Mouse (Mus musculus) adrenal gland, postnatal 14 days (tissue): Measurements from ENCODE around the gene Abhd11. TPM values are rescaled to one million over a fixed set of nuclear protein-coding genes. Genes with fewer than 3 reads are reported as not detected.
"Not testable (repeated sequence)": the region's sequence is repeated elsewhere in the genome, so short reads cannot be mapped to it uniquely, and the experiment has no call there.

Experiments used
- DNase-seq: peaks from one replicate; pipeline ENCODE4 v3.0.0; 2021; ENCODE audit warnings: mixed read lengths
- long read RNA-seq, 2 experiments: library from polyadenylated mRNA; stranded (forward); transcript quantifications; one replicate each; pipeline ENCODE4 v2.0.0; 2021
- total RNA-seq: library from RNA; stranded (reverse); gene quantifications from 2 replicates; pipeline ENCODE4 v1.2.3, GENCODE M21; 2021

Gene Abhd11
- total RNA-seq, result 66.7 and 68.5 TPM in 2 replicates
- long read RNA-seq, experiment 1, transcript Abhd11-201 (6 exons, 1,493 nt), result major isoform, 58 of 94 reads
- long read RNA-seq, experiment 1, transcript Abhd11-206 (5 exons, 1,473 nt), result minor isoform, 20 of 94 reads
- long read RNA-seq, experiment 1, partial matches to known transcripts, result 3 of 94 reads
- long read RNA-seq, experiment 1, other reads (novel, unspliced or antisense), result 8 of 94 reads
- long read RNA-seq, experiment 2, transcript Abhd11-201 (6 exons, 1,493 nt), result major isoform, 64 of 88 reads
- long read RNA-seq, experiment 2, transcript Abhd11-206 (5 exons, 1,473 nt), result minor isoform, 8 of 88 reads
- long read RNA-seq, experiment 2, partial matches to known transcripts, result 3 of 88 reads
- long read RNA-seq, experiment 2, other reads (novel, unspliced or antisense), result 10 of 88 reads

- peak; percentile 98 for DNase-seq
Observed at GRCm38 (mm10) chr5:135008671-135009589, at the start of gene Abhd11. TSS of gene Abhd11 (plus strand) at chr5:135009152.

- no peak for DNase-seq
Observed at GRCm38 (mm10) chr5:134960430-134960829, 48.5 kb upstream of the Abhd11 start.

GRCm38 (mm10) chr5:134961519-134961918 is 47.4 kb upstream of the Abhd11 start:
- no peak for DNase-seq

GRCm38 (mm10) chr5:134963546-134963945 is 45.4 kb upstream of the Abhd11 start:
- peak; percentile 26 for DNase-seq

GRCm38 (mm10) chr5:134964655-134965054 is 44.3 kb upstream of the Abhd11 start:
- not testable (repeated sequence) for DNase-seq

- DNase-seq, result peak; percentile 85
Observed at GRCm38 (mm10) chr5:134965473-134965851, 43.5 kb upstream of the Abhd11 start.

GRCm38 (mm10) chr5:134965852-134966821 is 42.8 kb upstream of the Abhd11 start:
- peak; percentile 72 for DNase-seq

- no peak for DNase-seq
Observed at GRCm38 (mm10) chr5:134967164-134967944, 41.6 kb upstream of the Abhd11 start.

GRCm38 (mm10) chr5:134970671-134971070 is 38.3 kb upstream of the Abhd11 start:
- DNase-seq, result no peak

GRCm38 (mm10) chr5:134973081-134973480 is 35.9 kb upstream of the Abhd11 start:
- no peak for DNase-seq

- no peak for DNase-seq
Observed at GRCm38 (mm10) chr5:134973526-134973925, 35.4 kb upstream of the Abhd11 start.

- DNase-seq, result no peak
Observed at GRCm38 (mm10) chr5:134974294-134974693, 34.7 kb upstream of the Abhd11 start.

GRCm38 (mm10) chr5:134974921-134975320 is 34.0 kb upstream of the Abhd11 start:
- DNase-seq, result no peak

- no peak for DNase-seq
Observed at GRCm38 (mm10) chr5:134976164-134976563, 32.8 kb upstream of the Abhd11 start.

GRCm38 (mm10) chr5:134976577-134977250 is 32.2 kb upstream of the Abhd11 start:
- DNase-seq, result no peak

- DNase-seq, result no peak
Observed at GRCm38 (mm10) chr5:134977837-134978236, 31.1 kb upstream of the Abhd11 start.

- DNase-seq, result no peak
Observed at GRCm38 (mm10) chr5:134981149-134981548, 27.8 kb upstream of the Abhd11 start.

GRCm38 (mm10) chr5:134983111-134983510 is 25.8 kb upstream of the Abhd11 start:
- DNase-seq, result no peak

GRCm38 (mm10) chr5:134983771-134984170 is 25.2 kb upstream of the Abhd11 start:
- DNase-seq, result no peak

- peak; percentile 62 for DNase-seq
Observed at GRCm38 (mm10) chr5:134985633-134986297, 23.2 kb upstream of the Abhd11 start, which contains the start of gene Cldn3. TSS of gene Cldn3 (plus strand) at chr5:134986214.
